24 mouse cellular contexts compared by ENCODE assay signal in the genomic region with DNA sequence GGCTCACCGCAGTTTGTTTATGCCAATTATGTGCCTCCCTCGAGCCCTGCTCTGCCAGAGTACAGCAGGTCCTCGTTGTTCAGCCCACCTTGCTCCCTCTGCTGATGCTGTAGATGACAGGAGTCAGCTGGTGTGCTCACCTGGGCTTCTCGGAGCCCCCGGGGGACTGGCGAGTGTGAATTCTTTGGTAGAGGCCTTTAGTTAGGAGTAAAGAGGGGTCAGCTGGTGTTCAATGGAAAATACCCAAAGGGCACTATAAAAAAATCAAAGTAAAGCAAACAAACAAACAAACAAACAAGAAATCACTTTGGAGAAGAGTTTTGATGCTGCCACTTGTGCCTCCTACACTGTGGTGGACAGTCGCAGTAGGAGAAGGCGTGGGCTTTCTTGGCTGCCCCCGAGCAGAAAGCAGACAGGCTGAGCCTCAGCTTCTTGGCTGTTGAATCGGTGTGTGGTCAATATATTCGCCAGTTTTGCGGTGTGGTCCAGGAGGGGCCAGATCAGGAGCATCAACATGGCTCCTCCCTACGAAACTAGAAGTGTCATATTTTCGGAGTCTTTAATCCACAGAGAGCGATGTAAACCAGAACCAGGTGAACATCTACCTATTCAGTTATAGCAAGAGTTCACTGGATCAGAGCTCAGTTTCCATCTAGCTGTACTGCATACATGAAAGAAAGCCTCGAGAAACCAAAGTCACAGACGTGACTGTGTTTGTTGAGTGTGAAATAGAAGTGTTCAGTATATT.
"Had no signal": no experiment of that assay in that cellular context is flagged by ENCODE, and none has a peak within 500 bp of the region (broad histone marks: within the 10 kb centered on the region; RNA-seq: fewer than 3 reads in every experiment).

No protein-coding gene starts in this region.

- H3K4me1 ChIP-seq: liver, embryonic 15.5 days; midbrain, embryonic 10.5 days; midbrain, embryonic 13.5 days; neural tube, embryonic 13.5 days had no signal

- H3K4me3 ChIP-seq: intestine, embryonic 15.5 days; kidney, embryonic 15.5 days; left cerebral cortex, adult 2 months; liver, embryonic 15.5 days; midbrain, embryonic 10.5 days; midbrain, embryonic 13.5 days; myocyte; neural tube, embryonic 13.5 days; stomach, embryonic 15.5 days had no signal

- H3K27ac ChIP-seq: intestine, embryonic 15.5 days; left cerebral cortex, adult 2 months; liver, embryonic 15.5 days; midbrain, embryonic 10.5 days; midbrain, embryonic 13.5 days; neural tube, embryonic 13.5 days; stomach, embryonic 15.5 days had no signal

- ATAC-seq: intestine, embryonic 15.5 days; midbrain, embryonic 13.5 days; midbrain, embryonic 16.5 days had no signal

- H3K36me3 ChIP-seq: intestine, embryonic 15.5 days; kidney, embryonic 15.5 days; liver, embryonic 15.5 days; midbrain, embryonic 10.5 days; midbrain, embryonic 13.5 days; neural tube, embryonic 13.5 days; stomach, embryonic 15.5 days had no signal

- H3K4me2 ChIP-seq: intestine, embryonic 15.5 days; kidney, embryonic 15.5 days; liver, embryonic 11.5 days; liver, embryonic 15.5 days; midbrain, embryonic 13.5 days; neural tube, embryonic 13.5 days; stomach, embryonic 15.5 days had no signal

- H3K9me3 ChIP-seq: intestine, embryonic 15.5 days; kidney, embryonic 15.5 days; liver, embryonic 15.5 days; midbrain, embryonic 10.5 days; midbrain, embryonic 13.5 days; neural tube, embryonic 13.5 days; stomach, embryonic 15.5 days had no signal

- H3K27me3 ChIP-seq: intestine, embryonic 15.5 days; kidney, embryonic 15.5 days; liver, embryonic 15.5 days; midbrain, embryonic 13.5 days; neural tube, embryonic 13.5 days; stomach, embryonic 15.5 days had no signal

- H3K9ac ChIP-seq: intestine, embryonic 15.5 days; kidney, embryonic 15.5 days; liver, embryonic 15.5 days; midbrain, embryonic 13.5 days; neural tube, embryonic 13.5 days; stomach, embryonic 15.5 days had no signal

- DNase-seq: kidney, adult 11 months; kidney, adult 8-10 months; kidney, postnatal 10 days; kidney, postnatal 36 days; layer of hippocampus, postnatal 36 days; left cerebral cortex, postnatal 4 days; lung, adult 2 months; lung, postnatal 14 days; lung, postnatal 4 days; retina, postnatal 1 day; right cerebral cortex, postnatal 25 days; spleen, adult 18-20 months; thymus, postnatal 25 days had no signal
